Mouse (Mus musculus) embryonic facial prominence, embryonic 15.5 days (tissue): ENCODE data around the gene Foxl1. TPM values are rescaled to one million over a fixed set of nuclear protein-coding genes. Genes with fewer than 3 reads are reported as not detected.

ENCODE experiments used
- ATAC-seq: fragments of 200-750 bp; cut with Nextera tagmentation; 2 replicates; pipeline ENCODE4 v1.8.0; 2017; ENCODE audit warnings: low read depth, moderate TSS enrichment; ENCODE audit not compliant: insufficient number of reproducible peaks, low FRiP score, low TSS enrichment
- H3K27ac ChIP-seq: fragments of 300-500 bp; sonication (generic); replicated peaks from 2 replicates; pipeline ENCODE4 v1.5.1; 2015; ENCODE audit warnings: mild to moderate bottlenecking, inconsistent platforms
- H3K27me3 ChIP-seq: fragments of 300-500 bp; sonication (generic); 2 replicates; pipeline ENCODE4 v1.6.1; 2015; ENCODE audit warnings: inconsistent platforms
- H3K36me3 ChIP-seq: fragments of 300-500 bp; sonication (generic); 2 replicates; pipeline ENCODE4 v1.6.1; 2015; ENCODE audit warnings: mild to moderate bottlenecking, inconsistent platforms
- H3K4me1 ChIP-seq: fragments of 300-500 bp; sonication (generic); 2 replicates; pipeline ENCODE4 v1.6.1; 2015; ENCODE audit warnings: inconsistent platforms
- H3K4me2 ChIP-seq: fragments of 300-500 bp; sonication (generic); replicated peaks from 2 replicates; pipeline ENCODE4 v1.6.1; 2015; ENCODE audit warnings: mild to moderate bottlenecking, inconsistent platforms
- H3K4me3 ChIP-seq: fragments of 300-500 bp; sonication (generic); replicated peaks from 2 replicates; pipeline ENCODE4 v1.5.1; 2015; ENCODE audit warnings: mild to moderate bottlenecking, inconsistent platforms
- H3K9ac ChIP-seq: fragments of 300-500 bp; sonication (generic); 2 replicates; pipeline ENCODE4 v1.6.1; 2015; ENCODE audit warnings: inconsistent platforms
- H3K9me3 ChIP-seq: fragments of 300-500 bp; sonication (generic); replicated peaks from 2 replicates; pipeline ENCODE4 v1.6.1; 2016; ENCODE audit warnings: inconsistent platforms
- WGBS: fragments of 180-500 bp; shearing (Covaris S2); methylation state at CpG from one replicate; pipeline ENCODE4 v1.1.7; 2015; 5-methylcytosine and 5-hydroxymethylcytosine counted together
- polyA plus RNA-seq: library from polyadenylated mRNA; unstranded; fragments of >200 nt; fragmentation: Nextera tagmentation; extraction: Ambion mirVana; gene quantifications from 2 replicates; pipeline ENCODE4 v1.2.1, GENCODE M21; 2015

The Foxl1 gene
- polyA plus RNA-seq, 1 experiment from 2014 or later: 0.31 TPM

- 48% methylated on average over 17 of the region's 17 CpGs for WGBS
- peaks cover 61% of the 10 kb centered on the region for H3K36me3 ChIP-seq
- H3K9me3 ChIP-seq: no peaks in the 10 kb centered on the region
- no peaks in the 10 kb centered on the region for H3K27me3 ChIP-seq
- no peak overlapping the region for H3K27ac ChIP-seq
- no peak overlapping the region for H3K4me2 ChIP-seq
- H3K4me1 ChIP-seq: peaks cover 22% of the 10 kb centered on the region
- no peak for ATAC-seq
- no peak overlapping the region for H3K4me3 ChIP-seq
- H3K9ac ChIP-seq: no peak overlapping the region
Measured at GRCm38 (mm10) chr8:121104049-121104818, 23.5 kb upstream of the Foxl1 start.

- Histone ChIP-seq H3K9me3 (no peaks in the 10 kb centered on the region), H3K4me1 (peaks cover 23% of the 10 kb centered on the region), H3K9ac (peak within 1 kb of the TSS; percentile 98), H3K4me2 (peak within 1 kb of the TSS; percentile 83), H3K27me3 (peaks cover 8% of the 10 kb centered on the region), H3K4me3 (peak within 1 kb of the TSS; percentile 98), H3K27ac (peak within 1 kb of the TSS; percentile 76), H3K36me3 (peaks cover 25% of the 10 kb centered on the region)
- under 1% methylated on average over 75 of the region's 75 CpGs for WGBS
- peak; percentile 87 for ATAC-seq
Measured at GRCm38 (mm10) chr8:121107668-121108656, 19.8 kb upstream of the Foxl1 start, which contains the start of gene Mthfsd. Gene Mthfsd (minus strand): TSS chr8:121108392.

- Histone ChIP-seq H3K36me3 (peaks cover 19% of the 10 kb centered on the region; the same call in 1 of the 2 replicates), H3K9me3 (no peaks in the 10 kb centered on the region), H3K4me3 (peak overlapping the region; percentile 98), H3K27me3 (peaks cover 11% of the 10 kb centered on the region), H3K4me1 (peaks cover 28% of the 10 kb centered on the region), H3K4me2 (peak overlapping the region; percentile 83), H3K9ac (peak overlapping the region; percentile 98), H3K27ac (0 out of 2 replicates have a peak overlapping the region, but pooled peaks have one; percentile 76)
- ATAC-seq: no peak
- WGBS: 7% methylated on average over 5 of the region's 5 CpGs
Measured at GRCm38 (mm10) chr8:121108657-121109056, 19.1 kb upstream of the Foxl1 start.

- Histone ChIP-seq H3K9me3 (no peaks in the 10 kb centered on the region), H3K4me1 (peaks cover 32% of the 10 kb centered on the region), H3K27ac (no peak overlapping the region), H3K4me3 (no peak overlapping the region), H3K9ac (no peak overlapping the region), H3K27me3 (peaks cover 35% of the 10 kb centered on the region), H3K36me3 (peaks cover 2% of the 10 kb centered on the region; the same call in 1 of the 2 replicates), H3K4me2 (no peak overlapping the region)
- 40% methylated on average over 7 of the region's 7 CpGs for WGBS
- ATAC-seq: no peak
Measured at GRCm38 (mm10) chr8:121111145-121111907, 16.4 kb upstream of the Foxl1 start.

GRCm38 (mm10) chr8:121113261-121113660 lies 14.5 kb upstream of the Foxl1 start:
- H3K4me3 ChIP-seq: no peak overlapping the region
- no peak overlapping the region for H3K4me2 ChIP-seq
- no peak overlapping the region for H3K27ac ChIP-seq
- peaks cover 54% of the 10 kb centered on the region for H3K27me3 ChIP-seq
- no peak overlapping the region for H3K9ac ChIP-seq
- H3K4me1 ChIP-seq: peaks cover 36% of the 10 kb centered on the region
- H3K9me3 ChIP-seq: no peaks in the 10 kb centered on the region
- 1% methylated on average over 21 of the region's 21 CpGs for WGBS
- no peak for ATAC-seq
- no peaks in the 10 kb centered on the region for H3K36me3 ChIP-seq

GRCm38 (mm10) chr8:121115136-121115535 lies 12.6 kb upstream of the Foxl1 start:
- WGBS: 2% methylated on average over 25 of the region's 25 CpGs
- peaks cover 73% of the 10 kb centered on the region for H3K27me3 ChIP-seq
- no peaks in the 10 kb centered on the region for H3K9me3 ChIP-seq
- ATAC-seq: no peak
- H3K4me3 ChIP-seq: 0 out of 2 replicates have a peak overlapping the region, but pooled peaks have one; percentile 1
- no peaks in the 10 kb centered on the region for H3K36me3 ChIP-seq
- H3K9ac ChIP-seq: no peak overlapping the region
- H3K4me1 ChIP-seq: peaks cover 31% of the 10 kb centered on the region
- H3K27ac ChIP-seq: no peak overlapping the region
- no peak overlapping the region for H3K4me2 ChIP-seq

- ATAC-seq: peak; percentile 74
- peak within 1 kb of the TSS; percentile 44 for H3K27ac ChIP-seq
- H3K36me3 ChIP-seq: no peaks in the 10 kb centered on the region
- peaks cover 81% of the 10 kb centered on the region for H3K27me3 ChIP-seq
- no peaks in the 10 kb centered on the region for H3K9me3 ChIP-seq
- peak within 1 kb of the TSS; percentile 42 for H3K9ac ChIP-seq
- 0% methylated on average over 25 of the region's 25 CpGs for WGBS
- peak within 1 kb of the TSS; percentile 47 for H3K4me3 ChIP-seq
- peak within 1 kb of the TSS; percentile 79 for H3K4me2 ChIP-seq
- peaks cover 31% of the 10 kb centered on the region for H3K4me1 ChIP-seq
Measured at GRCm38 (mm10) chr8:121115948-121116347, 11.8 kb upstream of the Foxl1 start, which contains the start of gene Foxc2. Gene Foxc2 (plus strand): TSS chr8:121116171.

- under 1% methylated on average over 55 of the region's 55 CpGs for WGBS
- Histone ChIP-seq H3K9me3 (no peaks in the 10 kb centered on the region), H3K4me1 (peaks cover 31% of the 10 kb centered on the region), H3K4me3 (peak overlapping the region; percentile 47), H3K9ac (peak overlapping the region; percentile 42), H3K27ac (peak overlapping the region; percentile 44), H3K4me2 (peak overlapping the region; percentile 79), H3K27me3 (peaks cover 89% of the 10 kb centered on the region), H3K36me3 (no peaks in the 10 kb centered on the region)
- ATAC-seq: 0 out of 2 replicates have a peak, but pooled peaks have one; percentile 48
Measured at GRCm38 (mm10) chr8:121116591-121117185, 11.1 kb upstream of the Foxl1 start.

- H3K36me3 ChIP-seq: no peaks in the 10 kb centered on the region
- no peak overlapping the region for H3K27ac ChIP-seq
- peak overlapping the region; percentile 47 for H3K4me3 ChIP-seq
- H3K27me3 ChIP-seq: peaks cover 91% of the 10 kb centered on the region
- 0 out of 2 replicates have a peak, but pooled peaks have one; percentile 8 for ATAC-seq
- H3K9me3 ChIP-seq: no peaks in the 10 kb centered on the region
- under 1% methylated on average over 62 of the region's 62 CpGs for whole genome bisulfite sequencing
- H3K4me2 ChIP-seq: peak overlapping the region; percentile 79
- H3K4me1 ChIP-seq: peaks cover 31% of the 10 kb centered on the region
- H3K9ac ChIP-seq: peak overlapping the region; percentile 26; the same call in 1 of the 2 replicates
Measured at GRCm38 (mm10) chr8:121117186-121117651, 10.5 kb upstream of the Foxl1 start.

GRCm38 (mm10) chr8:121117906-121118305 lies 9.8 kb upstream of the Foxl1 start:
- no peak overlapping the region for H3K27ac ChIP-seq
- peaks cover 93% of the 10 kb centered on the region for H3K27me3 ChIP-seq
- peak overlapping the region; percentile 47 for H3K4me3 ChIP-seq
- H3K4me2 ChIP-seq: peak overlapping the region; percentile 79
- H3K36me3 ChIP-seq: no peaks in the 10 kb centered on the region
- no peaks in the 10 kb centered on the region for H3K9me3 ChIP-seq
- H3K4me1 ChIP-seq: peaks cover 31% of the 10 kb centered on the region
- 0 out of 2 replicates have a peak overlapping the region, but pooled peaks have one; percentile 26 for H3K9ac ChIP-seq
- WGBS: 1% methylated on average over 28 of the region's 28 CpGs
- ATAC-seq: no peak
